ENCODE assay signal across 24 mouse cellular contexts in genomic region chr4:156133334-156133733, GRCm38 (mm10). TPM values are rescaled to one million over a fixed set of nuclear protein-coding genes. Genes with fewer than 3 reads are reported as not detected.
DNase-seq lines count a peak whose midpoint lies in the region; ATAC-seq and TF ChIP-seq lines count a peak whose summit lies in the region.
"Had no signal": no experiment of that assay in that cellular context is flagged by ENCODE, and none has a peak within 500 bp of the region (broad histone marks: within the 10 kb centered on the region; RNA-seq: fewer than 3 reads in every experiment).

No protein-coding gene starts in this region.

- no peak overlapping the region for H3K4me3 ChIP-seq in lung, postnatal 0 days (ENCODE audit: low read depth, low read length)
- H3K4me3 ChIP-seq in ES-E14 (ENCODE audit: insufficient read depth in 1 of 2, low read depth in 1 of 2, low read length in 2 of 2, poor library complexity in 1 of 2, severe bottlenecking in 1 of 2): peak overlapping the region; percentile 3 to 42; a peak in 2 of 4 replicates
- no peak overlapping the region for H3K4me3 ChIP-seq in stomach, postnatal 0 days (ENCODE audit: low read depth, low read length)
- H3K4me3 ChIP-seq: forebrain, embryonic 15.5 days; limb, embryonic 15.5 days; liver, embryonic 13.5 days; megakaryocyte, embryonic 14.5 days; midbrain, embryonic 12.5 days had no signal

- H3K9ac ChIP-seq in lung, postnatal 0 days (replicated peaks; ENCODE audit: low read depth): no peak overlapping the region
- peak overlapping the region; percentile 2; the same call in 1 of the 2 replicates for H3K9ac ChIP-seq in ES-E14 (ENCODE audit: insufficient read depth, low read depth, low read length, poor library complexity, severe bottlenecking)
- H3K9ac ChIP-seq in stomach, postnatal 0 days (ENCODE audit: low read length): no peak overlapping the region
- H3K9ac ChIP-seq: forebrain, embryonic 15.5 days; limb, embryonic 15.5 days; liver, embryonic 13.5 days; midbrain, embryonic 12.5 days had no signal

- TF ChIP-seq CTCF in lung, postnatal 0 days (IDR thresholded peaks at IDR 0.05): no peak
- TF ChIP-seq CTCF in stomach, postnatal 0 days (IDR thresholded peaks at IDR 0.05; ENCODE audit: low read depth): no peak

- WGBS in lung, postnatal 0 days: 56% methylated on average over 5 of the region's 5 CpGs
- WGBS in stomach, postnatal 0 days: 53% methylated on average over 5 of the region's 5 CpGs

- no peaks in the 10 kb centered on the region for H3K36me3 ChIP-seq in lung, postnatal 0 days (ENCODE audit: insufficient read depth, low read length)
- no peaks in the 10 kb centered on the region for H3K36me3 ChIP-seq in ES-E14 (ENCODE audit: control insufficient read depth, insufficient read depth, low read length, poor library complexity, severe bottlenecking)
- no peaks in the 10 kb centered on the region for H3K36me3 ChIP-seq in stomach, postnatal 0 days (ENCODE audit: control insufficient read depth, insufficient read depth, low read length)
- H3K36me3 ChIP-seq: forebrain, embryonic 15.5 days; limb, embryonic 15.5 days; liver, embryonic 13.5 days; midbrain, embryonic 12.5 days had no signal

- H3K27ac ChIP-seq in lung, postnatal 0 days (ENCODE audit: low read length): no peak overlapping the region
- H3K27ac ChIP-seq in ES-E14 (ENCODE audit: insufficient read depth, low read depth, low read length, poor library complexity, severe bottlenecking): no peak overlapping the region
- H3K27ac ChIP-seq in stomach, postnatal 0 days (replicated peaks): 0 out of 2 replicates have a peak overlapping the region, but pooled peaks have one; percentile 18
- H3K27ac ChIP-seq: forebrain, embryonic 15.5 days; limb, embryonic 15.5 days; liver, embryonic 13.5 days; midbrain, embryonic 12.5 days had no signal

- H3K4me1 ChIP-seq in lung, postnatal 0 days (ENCODE audit: insufficient read depth, low read depth, low read length): no peaks in the 10 kb centered on the region
- peaks cover 5 to 13% of the 10 kb centered on the region in 2 experiments; a peak in 2 of 4 replicates for H3K4me1 ChIP-seq in ES-E14 (ENCODE audit: control insufficient read depth in 2 of 2, insufficient read depth in 2 of 2, low read length in 2 of 2, poor library complexity in 1 of 2)
- no peaks in the 10 kb centered on the region for H3K4me1 ChIP-seq in stomach, postnatal 0 days (replicated peaks; ENCODE audit: control insufficient read depth, insufficient read depth)
- H3K4me1 ChIP-seq: forebrain, embryonic 15.5 days; limb, embryonic 15.5 days had no signal

- TF ChIP-seq EP300 in lung, postnatal 0 days (IDR thresholded peaks at IDR 0.05): no peak
- no peak for TF ChIP-seq EP300 in stomach, postnatal 0 days (optimal IDR thresholded peaks at IDR 0.05)

- H3K4me2 ChIP-seq in lung, postnatal 0 days (replicated peaks; ENCODE audit: low read depth, low read length): no peak overlapping the region
- no peak overlapping the region for H3K4me2 ChIP-seq in stomach, postnatal 0 days (replicated peaks; ENCODE audit: low read depth)
- H3K4me2 ChIP-seq: forebrain, embryonic 15.5 days; limb, embryonic 15.5 days; liver, embryonic 13.5 days; midbrain, embryonic 12.5 days had no signal

- DNase-seq in heart, adult 11 months: peak; percentile 76
- DNase-seq in heart, adult 9 months (ENCODE audit: low spot score in 2 of 2): no peak
- peak; percentile 13 for DNase-seq in lung, postnatal 0 days (ENCODE audit: low spot score)
- DNase-seq in lung, postnatal 14 days: no peak
- no peak for DNase-seq in ES-E14 (ENCODE audit: low read depth, low spot score)
- DNase-seq in stomach, postnatal 0 days (ENCODE audit: low spot score): no peak
- DNase-seq in cerebellum, postnatal 25 days: no peak
- DNase-seq: adrenal gland, adult 2 months; adrenal gland, postnatal 36 days; cerebellum, adult 2 months; cerebellum, postnatal 14 days; heart, postnatal 14 days; liver, embryonic 13.5 days; lung, adult 18-20 months; right cerebral cortex, postnatal 25 days; spleen, adult 18-20 months; thymus, adult 2 months; thymus, postnatal 36 days had no signal

- no peaks in the 10 kb centered on the region for H3K27me3 ChIP-seq in lung, postnatal 0 days (replicated peaks; ENCODE audit: insufficient read depth, low read length)
- H3K27me3 ChIP-seq in stomach, postnatal 0 days (ENCODE audit: control insufficient read depth, insufficient read depth, low read length): no peaks in the 10 kb centered on the region
- H3K27me3 ChIP-seq: forebrain, embryonic 15.5 days; limb, embryonic 15.5 days; liver, embryonic 13.5 days; midbrain, embryonic 12.5 days had no signal

- H3K9me3 ChIP-seq in lung, postnatal 0 days (ENCODE audit: low read length): no peaks in the 10 kb centered on the region
- no peaks in the 10 kb centered on the region for H3K9me3 ChIP-seq in ES-E14 (ENCODE audit: control insufficient read depth, insufficient read depth, low read depth, low read length)
- H3K9me3 ChIP-seq in stomach, postnatal 0 days (ENCODE audit: control insufficient read depth, low read length): no peaks in the 10 kb centered on the region
- H3K9me3 ChIP-seq: forebrain, embryonic 15.5 days; limb, embryonic 15.5 days; midbrain, embryonic 12.5 days had no signal

- peak; percentile 58 for ATAC-seq in lung, postnatal 0 days
- ATAC-seq in stomach, postnatal 0 days (ENCODE audit: low FRiP score, low TSS enrichment): no peak
- ATAC-seq: forebrain, embryonic 15.5 days had no signal

- in situ Hi-C loops in ES-E14 (cut with MboI; ENCODE audit: low sequenced_read_pairs in 2 of 2, unreplicated experiment in 2 of 2): no loop called here

TF ChIP-seq in ES-E14, 5 proteins besides CTCF, POLR2A, EP300 and RAD21:
- TF ChIP-seq MAFK (IDR thresholded peaks at IDR 0.05; ENCODE audit: insufficient read depth, low read depth, low read length) (no peak), CHD2 (IDR thresholded peaks at IDR 0.05; ENCODE audit: low read depth, low read length) (no peak), HCFC1 (IDR thresholded peaks at IDR 0.05; ENCODE audit: borderline replicate concordance, insufficient read depth, low read length) (no peak), ZNF384 (IDR thresholded peaks at IDR 0.05; ENCODE audit: low read depth, low read length) (no peak)
TF ChIP-seq in ES-E14: peak in this region for 0.

RNA-seq across cellular contexts. Expression of gene Rnf223, which starts 3.0 kb away (rescaled TPM):
- 0.07 TPM in 1 of 2 replicates, not detected in the other for polyA plus RNA-seq in lung, postnatal 0 days (2015; fragmentation: Nextera tagmentation; extraction: Ambion mirVana)
- total RNA-seq in ES-E14 (2012; rRNA removed): 1.7 and 2.2 TPM in 2 replicates
- polyA plus RNA-seq in stomach, postnatal 0 days (2015; fragmentation: Nextera tagmentation; extraction: Ambion mirVana): 7.6 and 7.7 TPM in 2 replicates
- total RNA-seq: gastrocnemius, adult 8-10 months had no signal
- polyA plus RNA-seq: intestine, postnatal 0 days had no signal

RNA-seq across cellular contexts. Expression of gene 9430015G10Rik, which starts 23.6 kb away (rescaled TPM):
- 5.9 and 6.8 TPM in 2 replicates for polyA plus RNA-seq in lung, postnatal 0 days (2015; fragmentation: Nextera tagmentation; extraction: Ambion mirVana)
- total RNA-seq in ES-E14 (2012; rRNA removed): 83.4 and 131 TPM in 2 replicates
- polyA plus RNA-seq in stomach, postnatal 0 days (2015; fragmentation: Nextera tagmentation; extraction: Ambion mirVana): 4.9 and 5.4 TPM in 2 replicates

Comparison
In these comparisons a context has a peak if more than half of its experiments do, and no peak if none do; other contexts are left out.
1. DNase-seq: peak in heart, adult 11 months (single experiment) and lung, postnatal 0 days (single experiment); none in heart, adult 9 months (0 of 2), lung, postnatal 14 days (single experiment), ES-E14 (single experiment), stomach, postnatal 0 days (single experiment) and cerebellum, postnatal 25 days (0 of 2).
2. H3K4me3 ChIP-seq: peak in ES-E14 (2 of 2); none in lung, postnatal 0 days (single experiment) and stomach, postnatal 0 days (single experiment).